Mouse (Mus musculus) midbrain, embryonic 14.5 days (tissue): ENCODE results near the gene Cdc37. TPM values are rescaled to one million over a fixed set of nuclear protein-coding genes. Genes with fewer than 3 reads are reported as not detected.
A peak's percentile ranks its signal among the peaks of the same experiment; 100 is the strongest.

Experiments
- ATAC-seq: fragments of 200-750 bp; cut with Nextera tagmentation; 2 replicates; pipeline ENCODE4 v1.8.0; 2017; ENCODE audit warnings: moderate number of reproducible peaks, moderate library complexity; ENCODE audit not compliant: low FRiP score, low TSS enrichment
- DNase-seq: peaks from one replicate; pipeline ENCODE4 v3.0.0-alpha.2; 2015
- H3K27ac ChIP-seq: fragments of 300-500 bp; sonication (generic); replicated peaks from 2 replicates; pipeline ENCODE4 v1.5.1; 2014; ENCODE audit warnings: mild to moderate bottlenecking, low read depth, low read length, moderate library complexity
- H3K27me3 ChIP-seq: fragments of 300-500 bp; sonication (generic); 2 replicates; pipeline ENCODE4 v1.6.1; 2014; ENCODE audit warnings: low read length, control low read depth, mixed read lengths; ENCODE audit not compliant: control insufficient read depth, insufficient read depth
- H3K36me3 ChIP-seq: fragments of 300-500 bp; sonication (generic); 2 replicates; pipeline ENCODE4 v1.6.1; 2014; ENCODE audit warnings: low read length, control low read depth; ENCODE audit not compliant: control insufficient read depth, insufficient read depth
- H3K4me1 ChIP-seq: fragments of 300-500 bp; sonication (generic); 2 replicates; pipeline ENCODE4 v1.6.1; 2014; ENCODE audit warnings: mild to moderate bottlenecking, antibody characterized with exemption, low read length, control low read depth; ENCODE audit not compliant: control insufficient read depth, insufficient read depth
- H3K4me2 ChIP-seq: fragments of 300-500 bp; sonication (generic); 2 replicates; pipeline ENCODE4 v1.6.1; 2014; ENCODE audit warnings: mild to moderate bottlenecking, low read length, moderate library complexity
- H3K4me3 ChIP-seq: fragments of 300-500 bp; sonication (generic); replicated peaks from 2 replicates; pipeline ENCODE4 v1.5.1; 2014; ENCODE audit warnings: low read depth, low read length
- H3K9ac ChIP-seq: fragments of 300-500 bp; sonication (generic); replicated peaks from 2 replicates; pipeline ENCODE4 v1.6.1; 2014; ENCODE audit warnings: mild to moderate bottlenecking, low read length, moderate library complexity
- H3K9me3 ChIP-seq: fragments of 300-500 bp; sonication (generic); 2 replicates; pipeline ENCODE4 v1.6.1; 2016; ENCODE audit warnings: low read length, control low read depth, mixed read lengths; ENCODE audit not compliant: control insufficient read depth
- WGBS: fragments of 180-500 bp; shearing (Covaris S2); extraction: QIAGEN DNeasy Blood & Tissue Kit; methylation state at CpG from one replicate; pipeline ENCODE4 v1.1.7; 2014; 5-methylcytosine and 5-hydroxymethylcytosine counted together
- polyA plus RNA-seq: library from polyadenylated mRNA; unstranded; fragments of >200 nt; fragmentation: Nextera tagmentation; extraction: Ambion mirVana; gene quantifications from 2 replicates; pipeline ENCODE4 v1.2.1, GENCODE M21; 2014

The Cdc37 gene
- polyA plus RNA-seq, 1 experiment from 2014 or later, result 223 TPM

DNA sequence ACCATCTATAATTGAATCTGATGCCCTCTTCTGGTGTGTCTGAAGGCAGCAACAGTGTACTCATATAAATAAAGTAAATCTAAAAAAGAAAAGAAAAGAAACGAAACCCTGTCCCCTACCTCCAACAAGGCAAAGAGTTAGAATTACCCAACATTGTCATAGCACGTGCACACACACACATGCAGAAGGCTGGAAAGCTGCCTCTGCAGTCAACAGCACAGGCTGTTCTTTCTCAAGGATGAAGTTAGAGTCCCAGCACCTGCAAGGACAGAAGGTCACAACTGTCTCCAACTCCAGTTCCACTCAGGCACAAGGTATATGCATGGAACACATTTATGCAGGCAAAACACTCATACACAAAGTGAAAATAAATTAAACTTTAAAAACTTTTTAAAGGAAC is 47.7 kb downstream of the Cdc37 start:
- 0 out of 2 replicates have a peak, but pooled peaks cover 3% of the 10 kb centered on the region for H3K36me3 ChIP-seq
- 95% methylated on average over 2 of the region's 2 CpGs for WGBS
- no peaks in the 10 kb centered on the region for H3K27me3 ChIP-seq
- H3K4me1 ChIP-seq, result no peaks in the 10 kb centered on the region
- DNase-seq, result no peak
- no peaks in the 10 kb centered on the region for H3K9me3 ChIP-seq
- no peak for ATAC-seq
- no peak overlapping the region for H3K27ac ChIP-seq
- H3K4me3 ChIP-seq, result no peak overlapping the region
- H3K4me2 ChIP-seq, result no peak overlapping the region
- no peak overlapping the region for H3K9ac ChIP-seq

- Histone ChIP-seq H3K27me3 (no peaks in the 10 kb centered on the region), H3K27ac (0 out of 2 replicates have a peak overlapping the region, but pooled peaks have one; percentile 32), H3K36me3 (no peaks in the 10 kb centered on the region), H3K4me2 (no peak overlapping the region), H3K4me1 (no peaks in the 10 kb centered on the region), H3K4me3 (no peak overlapping the region), H3K9me3 (no peaks in the 10 kb centered on the region), H3K9ac (0 out of 2 replicates have a peak overlapping the region, but pooled peaks have one; percentile 14)
- ATAC-seq (no peak), DNase-seq (peak; percentile 6)
- WGBS, result 33% methylated on average over 15 of the region's 15 CpGs
These were observed 49.2 kb downstream of the Cdc37 start for GRCm38 (mm10) chr9:21100447-21101161.

DNA sequence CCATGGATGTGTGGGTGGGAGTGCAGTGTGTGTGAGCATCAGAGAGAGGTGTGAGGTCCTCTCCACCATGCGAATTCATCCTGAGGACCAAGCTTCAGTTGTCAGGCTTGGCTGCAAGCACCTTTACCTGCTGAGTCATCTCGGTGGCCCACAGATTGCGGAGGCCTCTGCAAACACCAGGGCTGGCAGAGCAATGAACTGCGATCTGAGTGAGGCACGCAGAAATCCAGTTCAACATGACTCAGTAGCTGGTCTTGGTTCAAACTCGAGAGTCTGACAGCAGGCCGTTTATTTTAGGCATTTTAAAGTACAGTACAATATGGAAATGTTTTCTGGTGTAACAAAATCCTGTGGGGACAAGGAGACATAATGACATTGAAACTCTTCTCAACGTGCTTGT is 52.0 kb downstream of the Cdc37 start:
- WGBS, result 90% methylated on average over 8 of the region's 8 CpGs
- DNase-seq (no peak), ATAC-seq (no peak)
- Histone ChIP-seq H3K9ac (no peak overlapping the region), H3K27me3 (no peaks in the 10 kb centered on the region), H3K4me1 (no peaks in the 10 kb centered on the region), H3K36me3 (no peaks in the 10 kb centered on the region), H3K4me3 (no peak overlapping the region), H3K9me3 (no peaks in the 10 kb centered on the region), H3K4me2 (no peak overlapping the region), H3K27ac (no peak overlapping the region)

- DNase-seq, result no peak
- Histone ChIP-seq H3K27ac (no peak overlapping the region), H3K9me3 (no peaks in the 10 kb centered on the region), H3K9ac (no peak overlapping the region), H3K4me1 (peaks cover under 1% of the 10 kb centered on the region; the same call in 1 of the 2 replicates), H3K4me3 (no peak overlapping the region), H3K4me2 (no peak overlapping the region), H3K36me3 (no peaks in the 10 kb centered on the region), H3K27me3 (no peaks in the 10 kb centered on the region)
- WGBS, result 56% methylated on average over 4 of the region's 4 CpGs
- ATAC-seq, result no peak
These were observed 53.8 kb downstream of the Cdc37 start for GRCm38 (mm10) chr9:21095958-21096357.

DNA sequence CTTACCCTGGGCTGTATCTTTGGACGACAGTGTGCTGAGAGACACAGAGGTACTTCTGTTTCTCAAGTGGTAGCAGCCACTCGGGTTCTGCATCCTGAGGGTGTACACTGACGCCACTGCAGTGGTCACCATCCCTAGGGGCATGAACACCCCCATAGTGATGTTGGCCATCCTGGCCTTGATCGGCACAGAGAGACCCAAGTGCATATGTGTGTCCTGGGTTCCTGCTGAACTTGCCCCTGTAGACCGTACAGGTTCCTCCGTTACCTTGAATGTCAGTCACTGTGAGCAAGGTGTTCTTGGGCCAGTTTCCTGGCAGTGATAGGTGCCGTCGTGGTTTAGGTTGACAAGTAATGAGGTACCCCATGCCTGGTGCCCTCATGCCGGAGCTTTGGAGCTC is 56.4 kb downstream of the Cdc37 start:
- no peaks in the 10 kb centered on the region for H3K9me3 ChIP-seq
- H3K4me1 ChIP-seq, result peaks cover 10% of the 10 kb centered on the region
- no peak overlapping the region for H3K4me2 ChIP-seq
- H3K36me3 ChIP-seq, result peaks cover 17% of the 10 kb centered on the region
- no peak overlapping the region for H3K9ac ChIP-seq
- no peak overlapping the region for H3K27ac ChIP-seq
- 96% methylated on average over 9 of the region's 9 CpGs for WGBS
- H3K4me3 ChIP-seq, result no peak overlapping the region
- ATAC-seq, result no peak
- no peak for DNase-seq
- H3K27me3 ChIP-seq, result no peaks in the 10 kb centered on the region

DNA sequence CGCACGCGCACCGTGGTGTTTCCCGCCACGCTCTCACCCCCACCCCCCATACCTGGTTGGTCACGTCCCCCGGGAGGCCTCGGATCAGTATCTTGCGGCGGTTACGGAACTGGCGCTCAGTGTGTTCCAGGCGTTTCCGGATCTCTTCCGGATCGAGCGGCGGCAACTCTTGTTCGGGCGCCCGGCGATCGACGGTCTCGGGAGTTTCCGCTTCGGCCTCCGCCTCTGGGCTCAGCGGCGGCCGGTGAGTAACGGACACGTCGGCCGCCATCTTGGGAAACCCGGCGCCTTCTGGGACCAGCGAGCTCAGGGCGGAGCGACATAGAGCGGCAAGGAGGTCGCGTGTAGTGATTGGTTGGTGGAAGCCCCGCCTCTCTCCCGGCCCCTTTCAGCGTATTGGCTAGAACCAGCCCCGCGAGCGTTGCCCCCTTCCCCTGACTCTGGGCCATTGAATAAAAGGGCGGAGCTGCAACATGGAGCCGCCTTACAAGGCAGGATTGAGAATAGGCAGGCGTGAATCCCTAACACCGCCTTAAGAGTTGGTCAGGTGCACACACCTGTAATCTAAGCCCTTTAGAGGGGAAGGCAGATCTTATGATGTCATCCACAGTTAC is 58.0 kb downstream of the Cdc37 start, which contains the start of the genes Gm38431 and Raver1:
Gm38431 (minus strand) TSS at position 291 of the 614 bp plus-strand sequence.
Raver1 (minus strand) TSS at position 302 of the 614 bp plus-strand sequence.
- ATAC-seq, result peak; percentile 100
- Histone ChIP-seq H3K27me3 (no peaks in the 10 kb centered on the region), H3K4me2 (peak within 1 kb of the TSS; percentile 76), H3K9ac (peak within 1 kb of the TSS; percentile 69), H3K27ac (peak within 1 kb of the TSS; percentile 87), H3K36me3 (peaks cover 33% of the 10 kb centered on the region), H3K4me3 (peak within 1 kb of the TSS; percentile 69), H3K4me1 (peaks cover 10% of the 10 kb centered on the region), H3K9me3 (no peaks in the 10 kb centered on the region)
- WGBS, result under 1% methylated on average over 54 of the region's 54 CpGs
- DNase-seq, result peak; percentile 98

DNA sequence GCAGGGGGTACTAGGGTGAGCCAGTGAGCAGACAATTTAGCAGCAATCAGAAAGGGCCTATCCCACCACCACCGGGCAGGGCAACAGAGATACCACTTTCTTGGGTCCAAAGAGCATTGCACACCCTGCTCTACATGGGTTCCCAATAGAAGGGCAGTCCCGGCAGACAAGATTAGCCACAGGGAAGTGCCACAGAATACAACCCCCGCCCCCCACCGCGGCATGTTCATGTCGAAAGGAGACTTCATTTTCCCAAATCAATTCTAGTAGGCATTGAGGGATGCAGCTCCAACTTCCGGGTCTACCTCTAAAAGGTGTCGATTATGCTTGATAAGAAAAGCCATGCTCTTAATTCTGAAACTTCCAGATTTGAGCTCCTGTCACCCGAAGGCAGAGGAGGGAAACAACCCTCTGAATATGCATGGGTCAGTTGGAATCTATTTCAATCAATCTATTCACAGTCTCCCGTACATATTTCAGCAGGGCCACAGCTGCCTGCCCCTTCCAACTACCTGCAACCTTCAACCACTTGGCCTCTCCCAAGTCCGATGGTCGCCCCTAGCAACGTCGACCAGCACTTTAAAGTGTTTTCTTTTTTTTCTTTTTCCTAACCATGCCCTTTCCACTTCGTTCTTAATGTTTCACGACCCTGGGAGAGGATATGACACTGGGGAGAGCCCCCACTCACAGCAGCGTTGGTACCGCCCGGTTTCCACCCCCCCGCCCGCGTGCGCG is 58.6 kb downstream of the Cdc37 start:
- ATAC-seq (no peak), DNase-seq (no peak)
- Histone ChIP-seq H3K9me3 (no peaks in the 10 kb centered on the region), H3K27ac (peak overlapping the region; percentile 87), H3K4me2 (peak overlapping the region; percentile 76), H3K4me1 (peaks cover 10% of the 10 kb centered on the region), H3K4me3 (peak overlapping the region; percentile 69), H3K9ac (peak overlapping the region; percentile 69), H3K27me3 (no peaks in the 10 kb centered on the region), H3K36me3 (peaks cover 40% of the 10 kb centered on the region)
- WGBS, result 2% methylated on average over 24 of the region's 24 CpGs

DNA sequence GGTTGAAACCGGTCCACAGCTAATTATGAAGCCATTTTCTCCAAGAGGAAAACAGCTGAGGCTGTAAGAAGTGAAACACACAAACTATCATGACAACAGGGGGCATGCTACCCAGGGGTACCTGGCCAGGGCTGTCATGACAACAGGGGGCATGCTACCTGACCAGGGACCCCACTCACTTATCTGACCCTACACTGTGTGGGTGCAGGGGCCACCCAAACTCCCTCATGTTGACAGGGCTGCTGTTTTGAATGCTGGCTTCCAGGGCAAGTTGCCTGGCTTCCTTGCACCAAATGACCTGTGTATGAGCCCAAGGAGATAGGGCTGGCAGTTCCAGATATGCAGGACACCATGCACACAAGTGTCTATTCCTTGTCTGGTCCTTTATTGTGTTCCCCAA is 59.2 kb downstream of the Cdc37 start:
- 100% methylated on average over 1 of the region's 1 CpGs for WGBS
- H3K4me2 ChIP-seq, result peak overlapping the region; percentile 76
- H3K4me1 ChIP-seq, result peaks cover 10% of the 10 kb centered on the region
- no peaks in the 10 kb centered on the region for H3K27me3 ChIP-seq
- H3K9me3 ChIP-seq, result no peaks in the 10 kb centered on the region
- H3K27ac ChIP-seq, result peak overlapping the region; percentile 87; the same call in 1 of the 2 replicates
- peaks cover 46% of the 10 kb centered on the region for H3K36me3 ChIP-seq
- H3K4me3 ChIP-seq, result peak overlapping the region; percentile 69
- ATAC-seq (no peak), DNase-seq (no peak)
- peak overlapping the region; percentile 69 for H3K9ac ChIP-seq
